Mouse (Mus musculus): ENCODE results near the gene Alox5ap. TPM values are rescaled to one million over a fixed set of nuclear protein-coding genes. Genes with fewer than 3 reads are reported as not detected.

Gene Alox5ap
- polyA plus RNA-seq, 1 experiment: 8.2 TPM

GRCm38 (mm10) chr5:149242467-149242866 is 22.1 kb upstream of the Alox5ap start:
- Histone ChIP-seq H3K27me3 (ENCODE audit: control insufficient read depth, insufficient read depth, insufficient read length) (no peaks in the 10 kb centered on the region), H3K79me2 (ENCODE audit: control insufficient read depth, insufficient read depth) (no peaks in the 10 kb centered on the region), H3K79me3 (ENCODE audit: low read depth) (no peaks in the 10 kb centered on the region), H3K36me3 (ENCODE audit: control insufficient read depth, insufficient read depth) (no peaks in the 10 kb centered on the region), H3K4me3 (ENCODE audit: insufficient read depth, poor library complexity, severe bottlenecking) (no peak overlapping the region), H3ac (ENCODE audit: control insufficient read depth, insufficient read length, low read depth) (no peak overlapping the region)
- TF ChIP-seq MYOD1 (IDR thresholded peaks at IDR 0.05; ENCODE audit: control insufficient read depth, insufficient read length, low read depth): no peak
- TF ChIP-seq CEBPB (IDR thresholded peaks at IDR 0.05; ENCODE audit: low read depth): no peak
- TF ChIP-seq FOSL1 (IDR thresholded peaks at IDR 0.05; ENCODE audit: insufficient read depth, low read length, poor library complexity, severe bottlenecking): no peak
- no peak for TF ChIP-seq MYOG (IDR thresholded peaks at IDR 0.05; ENCODE audit: control insufficient read depth, extremely low read depth, insufficient read length)
- no peak for TF ChIP-seq CTCF (IDR thresholded peaks at IDR 0.05; ENCODE audit: control insufficient read depth, insufficient read depth, insufficient read length)
- no peak for TF ChIP-seq MAX (IDR thresholded peaks at IDR 0.05)
- no peak for TF ChIP-seq USF1 (IDR thresholded peaks at IDR 0.05; ENCODE audit: low read depth)

GRCm38 (mm10) chr5:149243053-149243452 is 21.5 kb upstream of the Alox5ap start:
- Histone ChIP-seq H3K79me3 (ENCODE audit: low read depth) (no peaks in the 10 kb centered on the region), H3K36me3 (ENCODE audit: control insufficient read depth, insufficient read depth) (no peaks in the 10 kb centered on the region), H3K79me2 (ENCODE audit: control insufficient read depth, insufficient read depth) (no peaks in the 10 kb centered on the region), H3K27me3 (ENCODE audit: control insufficient read depth, insufficient read depth, insufficient read length) (no peaks in the 10 kb centered on the region), H3K4me3 (ENCODE audit: insufficient read depth, poor library complexity, severe bottlenecking) (no peak overlapping the region), H3ac (ENCODE audit: control insufficient read depth, insufficient read length, low read depth) (no peak overlapping the region)
- TF ChIP-seq MAX (IDR thresholded peaks at IDR 0.05): no peak
- no peak for TF ChIP-seq USF1 (IDR thresholded peaks at IDR 0.05; ENCODE audit: low read depth)
- TF ChIP-seq MYOD1 (IDR thresholded peaks at IDR 0.05; ENCODE audit: control insufficient read depth, insufficient read length, low read depth): no peak
- no peak for TF ChIP-seq MYOG (IDR thresholded peaks at IDR 0.05; ENCODE audit: control insufficient read depth, extremely low read depth, insufficient read length)
- no peak for TF ChIP-seq CEBPB (IDR thresholded peaks at IDR 0.05; ENCODE audit: low read depth)
- TF ChIP-seq CTCF (IDR thresholded peaks at IDR 0.05; ENCODE audit: control insufficient read depth, insufficient read depth, insufficient read length): no peak
- TF ChIP-seq FOSL1 (IDR thresholded peaks at IDR 0.05; ENCODE audit: insufficient read depth, low read length, poor library complexity, severe bottlenecking): no peak

- no peaks in the 10 kb centered on the region for H3K36me3 ChIP-seq (ENCODE audit: control insufficient read depth, insufficient read depth)
- no peak overlapping the region for H3K4me3 ChIP-seq (ENCODE audit: insufficient read depth, poor library complexity, severe bottlenecking)
- no peaks in the 10 kb centered on the region for H3K27me3 ChIP-seq (ENCODE audit: control insufficient read depth, insufficient read depth, insufficient read length)
- TF ChIP-seq CTCF (IDR thresholded peaks at IDR 0.05; ENCODE audit: control insufficient read depth, insufficient read depth, insufficient read length) (no peak), MYOD1 (IDR thresholded peaks at IDR 0.05; ENCODE audit: control insufficient read depth, insufficient read length, low read depth) (peak; percentile 97), MYOG (IDR thresholded peaks at IDR 0.05; ENCODE audit: control insufficient read depth, extremely low read depth, insufficient read length) (no peak), CEBPB (IDR thresholded peaks at IDR 0.05; ENCODE audit: low read depth) (no peak), MAX (IDR thresholded peaks at IDR 0.05) (no peak), FOSL1 (IDR thresholded peaks at IDR 0.05; ENCODE audit: insufficient read depth, low read length, poor library complexity, severe bottlenecking) (peak; percentile 10), USF1 (IDR thresholded peaks at IDR 0.05; ENCODE audit: low read depth) (no peak)
- H3ac ChIP-seq (ENCODE audit: control insufficient read depth, insufficient read length, low read depth): peak overlapping the region; percentile 25
- no peaks in the 10 kb centered on the region for H3K79me2 ChIP-seq (ENCODE audit: control insufficient read depth, insufficient read depth)
- no peaks in the 10 kb centered on the region for H3K79me3 ChIP-seq (ENCODE audit: low read depth)
These were observed 19.1 kb upstream of the Alox5ap start for GRCm38 (mm10) chr5:149245391-149245964.

- H3K36me3 ChIP-seq (ENCODE audit: control insufficient read depth, insufficient read depth): no peaks in the 10 kb centered on the region
- H3K27me3 ChIP-seq (ENCODE audit: control insufficient read depth, insufficient read depth, insufficient read length): no peaks in the 10 kb centered on the region
- no peaks in the 10 kb centered on the region for H3K79me3 ChIP-seq (ENCODE audit: low read depth)
- TF ChIP-seq CTCF (IDR thresholded peaks at IDR 0.05; ENCODE audit: control insufficient read depth, insufficient read depth, insufficient read length): no peak
- no peak for TF ChIP-seq MYOG (IDR thresholded peaks at IDR 0.05; ENCODE audit: control insufficient read depth, extremely low read depth, insufficient read length)
- no peak for TF ChIP-seq FOSL1 (IDR thresholded peaks at IDR 0.05; ENCODE audit: insufficient read depth, low read length, poor library complexity, severe bottlenecking)
- no peak for TF ChIP-seq MAX (IDR thresholded peaks at IDR 0.05)
- no peak for TF ChIP-seq MYOD1 (IDR thresholded peaks at IDR 0.05; ENCODE audit: control insufficient read depth, insufficient read length, low read depth)
- no peak for TF ChIP-seq USF1 (IDR thresholded peaks at IDR 0.05; ENCODE audit: low read depth)
- no peak for TF ChIP-seq CEBPB (IDR thresholded peaks at IDR 0.05; ENCODE audit: low read depth)
- peak overlapping the region; percentile 25 for H3ac ChIP-seq (ENCODE audit: control insufficient read depth, insufficient read length, low read depth)
- H3K79me2 ChIP-seq (ENCODE audit: control insufficient read depth, insufficient read depth): no peaks in the 10 kb centered on the region
- no peak overlapping the region for H3K4me3 ChIP-seq (ENCODE audit: insufficient read depth, poor library complexity, severe bottlenecking)
These were observed 18.5 kb upstream of the Alox5ap start for GRCm38 (mm10) chr5:149245965-149246470.

GRCm38 (mm10) chr5:149247047-149247904 is 17.3 kb upstream of the Alox5ap start:
- no peaks in the 10 kb centered on the region for H3K79me2 ChIP-seq (ENCODE audit: control insufficient read depth, insufficient read depth)
- no peak overlapping the region for H3K4me3 ChIP-seq (ENCODE audit: insufficient read depth, poor library complexity, severe bottlenecking)
- no peak overlapping the region for H3ac ChIP-seq (ENCODE audit: control insufficient read depth, insufficient read length, low read depth)
- TF ChIP-seq MAX (IDR thresholded peaks at IDR 0.05): no peak
- no peak for TF ChIP-seq USF1 (IDR thresholded peaks at IDR 0.05; ENCODE audit: low read depth)
- no peak for TF ChIP-seq CEBPB (IDR thresholded peaks at IDR 0.05; ENCODE audit: low read depth)
- no peak for TF ChIP-seq MYOD1 (IDR thresholded peaks at IDR 0.05; ENCODE audit: control insufficient read depth, insufficient read length, low read depth)
- no peak for TF ChIP-seq FOSL1 (IDR thresholded peaks at IDR 0.05; ENCODE audit: insufficient read depth, low read length, poor library complexity, severe bottlenecking)
- no peak for TF ChIP-seq CTCF (IDR thresholded peaks at IDR 0.05; ENCODE audit: control insufficient read depth, insufficient read depth, insufficient read length)
- TF ChIP-seq MYOG (IDR thresholded peaks at IDR 0.05; ENCODE audit: control insufficient read depth, extremely low read depth, insufficient read length): no peak
- no peaks in the 10 kb centered on the region for H3K27me3 ChIP-seq (ENCODE audit: control insufficient read depth, insufficient read depth, insufficient read length)
- H3K79me3 ChIP-seq (ENCODE audit: low read depth): no peaks in the 10 kb centered on the region
- no peaks in the 10 kb centered on the region for H3K36me3 ChIP-seq (ENCODE audit: control insufficient read depth, insufficient read depth)
